Mouse (Mus musculus) WW6 (cell line): ENCODE results near the gene Ankfy1.
"Not testable (repeated sequence)": the region's sequence is repeated elsewhere in the genome, so short reads cannot be mapped to it uniquely, and the experiment has no call there.

ENCODE experiments used
- DNase-seq: peaks from one replicate; pipeline ENCODE4 v3.0.0-alpha.2; 2013; ENCODE audit warnings: low read depth, low spot score

The Ankfy1 gene

DNA sequence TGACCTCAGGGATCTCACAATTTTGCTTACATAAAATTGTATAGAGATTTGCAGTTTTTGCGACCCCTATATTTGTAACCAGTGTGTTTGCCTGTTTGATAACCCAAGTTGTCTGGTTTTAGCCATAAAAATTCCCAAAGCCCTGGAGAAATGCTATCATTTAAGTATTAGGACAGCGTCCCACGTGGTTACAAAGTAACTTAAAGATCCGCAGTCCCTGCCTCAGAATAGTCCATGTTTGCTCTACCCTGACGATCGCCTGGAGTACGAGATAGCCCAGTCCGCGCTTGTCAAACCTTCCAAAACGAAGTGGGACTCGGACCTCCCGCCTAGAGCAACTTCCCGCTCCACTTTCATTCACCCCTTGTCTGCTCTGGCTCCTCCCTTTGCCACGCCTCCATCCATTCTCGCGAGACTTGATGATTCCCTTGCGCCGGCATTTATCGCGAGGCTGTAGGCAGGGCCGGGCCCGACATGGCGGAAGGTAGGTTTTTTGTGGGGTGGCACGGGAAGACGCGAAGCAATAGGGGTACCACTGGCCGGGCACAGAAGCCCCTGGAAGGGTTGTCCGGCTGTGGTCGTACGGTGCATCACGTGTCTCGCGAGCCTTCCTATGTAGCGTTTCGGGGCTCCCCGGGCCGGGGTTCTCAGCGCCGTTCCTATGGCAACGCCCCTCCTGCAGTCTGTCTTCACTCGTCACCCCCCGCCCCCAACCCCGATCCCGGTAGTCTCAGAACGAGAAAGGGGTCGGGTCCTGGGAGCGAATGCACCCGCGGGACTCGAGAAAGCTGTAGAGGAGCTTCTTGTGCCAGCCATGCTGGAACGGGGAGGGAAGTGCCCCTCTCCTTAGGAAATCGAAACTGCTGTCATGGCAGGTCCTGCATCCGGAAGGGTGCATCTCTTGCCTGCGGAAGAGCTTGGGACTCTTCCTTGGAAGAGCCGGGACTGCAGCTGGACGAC, at the start of gene Ankfy1:
Ankfy1 (plus strand) TSS at position 456 of the 960 bp plus-strand sequence.
- peak; percentile 93 for DNase-seq

DNA sequence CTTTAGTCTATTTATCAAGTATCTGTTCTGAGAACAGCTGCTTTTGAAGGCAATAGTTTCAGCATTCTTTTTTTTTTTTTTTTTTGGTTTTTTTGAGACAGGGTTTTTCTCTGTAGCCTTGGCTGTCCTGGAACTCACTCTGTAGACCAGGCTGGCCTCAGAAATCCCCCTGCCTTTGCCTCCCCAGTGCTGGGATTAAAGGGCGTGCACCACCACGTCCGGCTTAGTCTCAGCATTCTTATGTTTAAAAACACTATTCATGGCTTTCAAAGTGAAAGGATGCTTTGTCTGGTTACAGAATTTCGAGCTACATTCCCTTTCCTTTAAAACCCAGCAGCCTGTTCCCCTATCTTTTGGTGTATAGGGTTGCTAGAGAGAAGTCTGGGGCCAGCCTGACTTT, 47.1 kb upstream of the Ankfy1 start:
- no peak for DNase-seq

DNA sequence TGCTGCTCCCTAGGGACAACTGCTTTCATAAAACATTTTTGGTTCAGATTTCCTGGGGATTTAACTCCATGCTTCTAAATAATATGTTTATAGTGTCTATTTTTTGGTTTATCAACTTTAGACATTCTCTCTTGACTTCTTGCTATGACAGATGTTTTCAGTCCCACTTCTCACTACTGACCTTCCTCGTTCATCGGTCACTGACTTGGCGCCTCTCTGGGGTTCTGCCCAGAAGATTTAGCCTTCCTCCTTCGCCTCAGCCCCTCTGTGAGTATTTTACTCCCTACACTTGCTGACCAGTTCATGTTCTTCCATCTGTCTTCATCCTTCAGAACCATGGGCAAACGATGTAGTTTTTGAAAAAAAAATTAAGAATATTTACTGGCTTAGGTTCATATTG, 44.4 kb upstream of the Ankfy1 start:
- DNase-seq, result no peak

DNA sequence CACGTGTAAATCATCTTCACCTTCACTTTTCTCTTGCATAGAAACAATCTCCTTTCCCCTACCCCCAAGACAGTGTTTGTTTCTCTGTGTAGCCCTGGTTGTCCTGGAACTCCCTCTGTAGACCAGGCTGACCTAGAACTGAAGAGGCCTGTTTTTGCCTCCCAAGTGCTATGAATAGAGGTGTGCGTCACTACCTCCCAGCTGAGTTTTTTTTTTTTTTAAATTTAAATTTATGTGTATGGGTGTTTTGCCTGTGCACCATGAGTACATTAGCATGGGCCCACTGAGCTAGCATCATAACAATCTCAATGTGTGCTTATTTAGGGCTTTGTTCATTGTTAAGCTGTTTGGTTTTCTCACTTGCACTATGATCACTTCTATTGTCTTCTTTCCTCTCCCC, 39.5 kb upstream of the Ankfy1 start:
- no peak for DNase-seq

DNA sequence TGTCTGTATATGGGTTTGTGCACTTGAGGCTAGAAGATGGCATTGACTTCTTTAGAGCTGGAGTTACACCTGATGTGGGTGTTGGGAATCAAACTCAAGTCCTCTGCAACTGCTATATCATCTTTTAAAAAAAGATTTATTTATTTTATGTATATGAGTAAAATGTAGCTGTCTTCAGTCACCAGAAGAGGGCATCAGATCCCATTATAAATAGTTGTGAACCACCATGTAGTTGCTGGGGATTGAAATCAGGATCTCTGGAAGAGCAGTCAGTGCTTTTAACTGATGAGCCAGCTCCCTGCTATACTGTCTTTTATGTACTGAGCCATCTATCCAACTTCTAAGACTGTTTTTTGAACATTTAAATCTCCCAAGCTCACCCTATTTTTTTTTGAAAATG, 29.9 kb upstream of the Ankfy1 start:
- no peak for DNase-seq

DNA sequence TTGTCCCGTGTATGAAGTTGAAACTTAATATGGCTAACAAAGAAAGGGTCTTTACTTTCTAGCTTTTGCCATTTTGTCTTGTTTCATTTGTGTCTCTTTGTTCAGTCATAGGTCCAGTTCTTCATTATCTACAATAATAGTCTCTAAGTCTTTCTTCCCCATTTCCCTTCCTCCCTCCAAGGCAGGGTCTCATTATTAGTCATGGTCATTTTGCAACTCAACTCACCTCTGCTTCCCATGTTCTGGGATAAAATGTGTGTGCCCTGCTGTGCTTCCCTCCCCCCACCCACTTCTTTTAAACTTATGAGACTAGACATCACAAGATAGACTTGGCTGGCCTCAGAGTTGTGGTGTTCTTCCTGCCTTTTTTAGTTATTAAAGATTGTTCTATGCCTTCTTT, 29.4 kb upstream of the Ankfy1 start:
- DNase-seq, result no peak

DNA sequence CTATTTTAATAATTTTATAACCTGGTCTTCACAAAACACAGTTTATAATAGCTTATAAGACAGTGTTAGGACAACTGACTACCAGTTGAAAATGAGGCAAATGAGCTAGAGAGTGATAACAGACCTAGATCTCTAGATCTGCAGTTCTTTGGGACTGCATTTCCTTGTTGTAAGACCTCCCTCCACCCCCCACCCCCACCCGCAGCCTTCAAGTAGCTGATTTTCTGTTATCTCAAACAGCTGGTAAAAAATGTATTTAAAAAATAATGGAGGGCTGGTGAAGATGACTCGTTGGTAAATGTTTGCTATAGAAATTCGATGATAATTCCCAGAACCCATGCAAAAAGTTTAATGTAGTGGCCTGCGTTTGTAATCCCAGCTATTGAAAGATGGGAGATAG, 25.2 kb upstream of the Ankfy1 start:
- no peak for DNase-seq

DNA sequence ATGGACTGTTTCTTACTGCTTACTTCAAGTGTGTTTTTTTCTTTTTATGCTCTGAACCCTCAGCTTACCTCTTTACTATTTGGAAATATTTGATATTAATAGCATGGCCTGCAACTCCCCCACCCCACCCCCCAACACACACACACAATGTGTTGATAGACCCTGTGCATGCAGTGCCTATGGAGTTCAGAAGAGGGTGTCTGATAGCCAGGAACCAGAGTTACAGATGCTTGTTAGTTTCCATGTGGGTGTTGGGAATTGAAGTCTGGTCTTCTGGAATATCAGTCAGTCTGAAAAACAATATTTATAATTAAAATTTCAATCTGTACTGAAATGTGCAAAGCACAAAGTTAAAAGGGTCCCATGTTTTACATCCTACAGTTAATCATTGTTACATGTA, 19.2 kb upstream of the Ankfy1 start:
- no peak for DNase-seq

DNA sequence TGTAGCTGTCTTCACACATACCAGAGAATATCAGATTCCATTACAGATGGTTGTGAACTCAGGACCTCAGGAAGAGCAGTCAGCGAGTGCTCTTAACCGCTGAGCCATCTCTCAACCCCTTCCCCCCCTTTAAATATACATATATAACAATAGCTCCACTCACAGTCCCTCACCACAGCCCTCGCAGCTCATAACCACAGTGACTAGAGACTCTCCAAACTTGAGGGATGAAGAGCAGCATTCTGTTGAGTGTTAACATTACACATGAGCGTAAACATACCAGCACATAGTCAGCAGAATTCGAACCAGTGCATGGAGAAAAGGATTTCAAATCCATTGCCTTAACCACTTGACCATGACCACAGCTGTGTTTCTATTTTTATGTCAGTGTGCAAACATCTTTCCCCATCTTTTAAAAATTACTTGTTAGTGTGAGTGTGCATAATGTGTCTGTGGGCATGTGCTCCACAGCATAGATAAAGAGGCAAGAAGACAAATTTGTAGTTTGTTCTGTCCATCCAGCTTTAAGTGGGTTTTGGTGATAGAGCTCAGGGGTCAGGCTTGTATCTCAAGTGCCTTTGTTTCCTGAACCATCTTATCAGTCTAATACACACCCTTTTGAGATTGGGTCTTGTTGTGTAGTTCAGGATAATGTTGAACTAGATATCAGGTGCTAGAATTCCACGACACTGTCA, 18.4 kb upstream of the Ankfy1 start:
- no peak for DNase-seq

DNA sequence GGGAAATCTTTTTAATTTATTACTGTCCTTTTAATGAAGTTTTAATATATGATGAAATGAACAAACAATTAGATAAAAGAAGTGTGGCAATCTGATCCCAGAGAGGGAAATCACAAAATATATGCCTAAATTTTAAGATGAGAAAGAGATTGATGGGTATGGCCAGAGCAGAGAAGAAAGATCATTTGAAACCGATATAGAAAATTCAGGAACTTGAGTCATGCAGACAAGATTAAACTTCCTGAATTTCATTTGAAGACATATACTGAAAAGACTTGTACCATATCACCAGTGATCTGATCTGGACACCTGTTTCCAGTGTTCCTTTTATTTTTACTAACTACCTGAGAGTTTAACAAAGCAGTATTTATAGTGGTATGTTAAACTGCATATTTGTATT, 17.4 kb upstream of the Ankfy1 start:
- DNase-seq, result no peak

DNA sequence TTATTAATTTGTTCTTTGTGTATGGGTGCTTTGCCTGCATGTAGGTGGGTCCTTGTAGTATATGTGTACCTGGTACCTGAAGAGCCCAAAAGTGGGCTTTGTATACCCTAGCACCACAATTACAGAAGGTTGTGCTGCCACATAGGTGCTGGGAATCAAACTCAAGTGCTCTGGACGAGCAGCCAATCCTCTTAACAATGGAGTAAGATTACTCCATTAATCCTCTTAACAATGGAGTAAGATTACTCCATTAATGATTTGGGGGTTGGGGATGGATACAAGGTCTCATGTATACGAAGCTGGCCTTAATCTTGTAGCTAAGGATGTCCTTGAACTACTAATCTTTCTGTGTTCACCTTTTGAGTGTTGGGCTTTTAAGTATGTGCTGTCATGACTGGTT, 14.5 kb upstream of the Ankfy1 start:
- DNase-seq, result peak; percentile 24

DNA sequence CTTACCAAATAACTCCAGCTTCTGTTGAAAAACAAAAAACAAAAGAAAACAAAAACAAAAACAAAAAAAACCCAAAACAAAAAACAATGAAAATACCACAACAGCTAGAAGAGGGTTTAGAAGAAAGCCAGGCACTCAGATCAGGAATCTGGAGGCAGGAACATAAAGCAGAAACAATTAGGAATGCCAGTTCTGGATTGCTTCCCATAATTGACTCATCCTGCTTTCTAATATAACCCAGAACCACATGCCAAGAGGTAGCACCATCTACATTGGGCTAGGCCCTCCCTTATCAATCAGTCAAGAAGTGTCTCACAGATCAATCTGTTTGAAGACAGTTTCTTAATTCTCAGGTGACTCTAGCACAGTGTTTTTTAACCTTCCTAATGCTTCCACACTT, 9.1 kb upstream of the Ankfy1 start:
- no peak for DNase-seq

DNA sequence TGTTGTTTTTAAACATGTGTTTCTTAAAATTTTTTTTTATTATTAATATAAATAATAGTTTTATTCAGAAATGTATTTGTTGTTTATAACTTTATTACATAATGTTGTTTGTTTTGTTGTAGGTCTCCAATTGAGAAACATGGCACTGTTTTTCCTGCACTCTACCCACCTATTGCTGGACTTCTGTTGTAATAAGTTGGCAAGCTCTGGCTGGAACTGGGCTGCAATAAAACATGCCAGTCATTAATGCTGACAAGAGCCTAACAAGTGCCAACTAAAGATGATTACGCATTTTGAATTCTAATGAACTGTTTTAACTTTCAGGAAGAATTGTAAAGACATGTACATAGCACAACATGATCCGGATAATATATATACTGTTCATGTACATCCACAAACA, 6.4 kb upstream of the Ankfy1 start:
- DNase-seq, result no peak

DNA sequence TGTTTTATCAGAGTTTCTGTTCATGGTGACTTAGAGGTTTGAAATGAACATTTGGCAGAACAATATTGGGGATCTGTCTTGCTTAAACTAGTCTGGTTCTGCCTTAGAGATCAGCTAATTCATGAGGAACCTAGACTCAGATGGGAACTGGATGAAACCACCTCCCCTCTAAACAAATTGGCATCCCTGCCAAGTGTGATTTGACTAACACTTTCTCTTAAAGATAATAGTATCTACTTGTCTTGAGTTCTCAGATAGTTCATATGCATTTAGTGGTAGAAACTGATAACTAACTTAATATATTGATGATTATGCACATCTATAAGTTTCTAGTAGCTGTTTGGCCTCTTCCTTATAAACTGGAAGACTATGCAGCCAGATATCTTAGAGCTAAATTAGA, 3.1 kb upstream of the Ankfy1 start:
- no peak for DNase-seq

DNA sequence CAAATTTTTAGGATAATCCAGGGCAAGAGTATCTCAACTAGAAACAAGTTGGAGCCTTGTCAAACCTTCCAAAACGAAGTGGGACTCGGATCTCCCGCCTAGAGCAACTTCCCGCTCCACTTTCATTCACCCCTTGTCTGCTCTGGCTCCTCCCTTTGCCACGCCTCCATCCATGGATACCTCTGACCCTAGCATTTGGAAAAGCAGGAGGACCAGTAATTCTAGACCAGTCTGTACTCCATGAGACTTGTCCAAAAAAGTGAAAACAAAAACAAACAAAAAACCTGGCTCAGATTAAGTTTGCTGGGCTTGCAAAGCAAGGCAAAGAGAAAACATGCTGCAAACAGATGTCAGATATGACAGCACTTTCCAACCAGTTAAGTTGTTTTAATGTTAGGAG, 1.6 kb upstream of the Ankfy1 start:
- no peak for DNase-seq

DNA sequence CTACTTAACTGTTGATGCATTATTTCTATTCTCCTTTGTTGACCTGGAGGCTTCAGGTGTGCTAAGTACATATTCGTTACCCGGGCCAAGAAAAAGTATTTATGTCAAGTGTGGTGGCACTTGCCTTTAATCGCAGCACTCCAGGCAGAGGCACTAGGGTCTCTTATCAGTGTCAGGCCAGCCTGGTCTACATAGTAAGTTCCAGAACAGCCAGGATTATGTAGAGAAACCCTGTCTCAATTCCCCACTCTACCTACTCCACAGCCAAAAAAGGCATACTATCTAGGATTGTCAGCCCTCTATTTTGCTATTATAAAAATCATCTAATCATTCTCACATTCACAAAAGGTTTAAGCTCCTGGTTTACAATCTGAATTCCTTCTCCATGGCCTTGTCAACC, 691 bp upstream of the Ankfy1 start:
- no peak for DNase-seq

DNA sequence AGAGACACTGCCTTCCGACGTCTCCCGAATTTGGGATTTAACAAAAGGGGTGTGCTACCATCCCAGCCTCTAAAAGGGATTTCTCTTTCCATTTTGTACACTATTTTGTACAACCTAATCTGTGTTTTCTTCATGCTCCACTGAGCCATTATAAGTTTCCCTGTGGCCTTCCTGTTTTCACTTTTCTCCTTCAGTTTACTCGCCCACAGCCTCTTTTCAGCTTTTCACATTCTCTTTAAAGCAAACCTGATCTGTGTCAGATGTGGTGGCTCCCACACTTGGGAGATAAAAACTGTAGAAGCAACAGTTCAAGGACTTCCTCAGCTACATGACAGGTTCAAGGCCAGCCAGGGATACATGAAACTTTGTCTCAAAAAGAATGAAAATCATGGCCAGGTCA, 2.5 kb downstream of the Ankfy1 start:
- DNase-seq, result no peak

DNA sequence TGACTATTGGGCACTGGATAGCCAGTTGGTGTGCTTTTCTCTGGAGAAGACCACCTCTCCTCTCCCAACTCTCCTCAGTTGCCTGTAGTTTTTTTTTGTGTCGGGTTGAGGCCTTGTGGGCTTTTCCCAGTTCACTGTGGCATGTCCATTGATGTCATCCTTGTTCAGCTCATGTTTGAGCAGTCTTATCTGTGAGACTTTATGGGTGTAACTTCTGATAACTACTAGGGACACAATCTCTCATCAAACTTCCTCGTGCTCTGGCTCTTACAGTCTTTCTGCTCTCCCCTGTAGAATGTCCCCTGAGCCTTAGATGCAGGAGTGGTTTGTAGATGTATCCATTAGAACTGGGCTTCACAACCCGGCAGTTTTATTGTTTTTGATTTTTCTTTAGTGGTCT, 5.2 kb downstream of the Ankfy1 start:
- no peak for DNase-seq

DNA sequence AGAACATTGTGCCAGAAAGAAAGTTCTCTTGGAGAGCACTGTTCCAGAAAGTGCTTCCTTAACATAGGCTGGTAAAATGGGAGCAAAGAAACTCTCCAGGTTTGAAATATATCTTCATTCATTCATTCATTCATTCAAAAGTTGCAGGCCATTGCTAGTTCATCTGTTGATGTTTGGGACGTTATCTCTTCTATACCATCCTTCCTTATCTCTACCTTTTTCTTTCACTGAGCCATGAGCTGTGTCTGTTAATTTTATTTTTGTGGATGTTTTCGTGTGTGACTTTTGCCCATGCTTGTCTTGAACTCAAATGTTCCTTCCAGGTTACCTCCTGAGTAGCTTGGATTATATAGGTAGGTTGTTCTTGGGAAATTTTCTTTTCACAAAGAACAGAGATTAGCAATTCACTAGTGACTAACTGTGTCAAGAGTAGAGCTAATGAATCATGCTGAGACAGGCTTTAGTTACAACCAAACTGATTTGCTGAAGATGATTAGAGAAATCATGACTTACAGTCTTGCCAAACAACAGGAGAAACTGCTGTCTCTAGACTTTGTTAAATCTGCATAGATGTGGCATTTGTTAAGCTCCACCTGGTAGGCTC, 6.7 kb downstream of the Ankfy1 start:
- DNase-seq, result no peak

DNA sequence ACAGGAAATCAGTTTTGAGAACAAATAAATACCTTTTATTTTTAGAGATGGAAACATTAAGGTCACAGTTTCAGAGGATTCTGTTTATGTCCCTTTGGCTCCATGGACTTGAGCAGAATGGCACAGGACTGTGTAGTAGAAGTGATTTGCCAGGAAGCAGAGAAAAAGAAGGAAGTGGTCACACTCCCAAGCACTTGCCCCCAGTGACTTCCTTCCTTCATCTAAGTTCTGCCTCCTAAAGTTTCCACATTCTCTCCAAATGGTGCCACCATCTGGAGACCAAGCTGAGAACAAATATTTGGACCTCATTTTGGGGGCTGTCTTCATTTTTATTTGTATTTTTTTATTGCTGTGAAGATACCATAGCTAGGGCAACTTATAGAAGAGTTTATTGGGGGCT, 7.5 kb downstream of the Ankfy1 start:
- DNase-seq, result no peak

DNA sequence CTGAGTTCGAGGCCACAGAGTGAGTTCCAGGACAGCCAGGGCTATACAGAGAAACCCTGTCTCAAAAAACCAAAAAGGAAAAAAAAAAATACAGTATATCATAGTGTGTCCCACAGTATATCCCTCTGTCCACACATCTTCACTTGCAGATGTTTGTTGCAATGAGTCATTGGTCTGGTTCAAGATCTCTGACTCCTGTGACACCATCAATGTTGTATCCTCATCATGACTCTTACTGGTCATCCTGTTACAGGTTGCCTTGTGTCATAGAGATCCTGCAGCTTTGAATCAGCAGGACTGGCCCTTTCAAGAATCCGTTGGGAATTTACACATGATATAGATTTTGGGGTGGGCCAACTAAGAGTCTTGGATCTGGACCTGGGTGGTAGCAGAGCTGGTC, 15.3 kb downstream of the Ankfy1 start:
- not testable (repeated sequence) for DNase-seq

DNA sequence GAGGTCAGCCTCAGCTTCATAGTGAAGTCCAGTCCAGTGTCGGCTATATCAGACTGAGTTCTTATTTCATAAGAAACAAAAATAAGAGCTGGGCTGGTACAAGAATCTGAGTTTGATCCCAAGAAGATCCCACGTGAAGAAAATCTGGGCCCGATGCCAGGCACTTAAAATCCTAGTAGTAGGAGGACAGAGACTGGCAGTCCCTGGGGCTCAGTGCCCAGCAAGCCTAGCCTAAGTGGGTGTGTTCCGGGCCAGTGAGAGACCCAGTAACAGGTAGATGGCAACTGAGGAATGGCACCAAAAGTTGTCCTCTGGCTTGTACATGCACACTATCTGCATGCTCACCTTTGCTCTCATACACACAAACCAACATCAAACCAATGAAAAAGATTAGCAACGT, 22.9 kb downstream of the Ankfy1 start:
- no peak for DNase-seq

DNA sequence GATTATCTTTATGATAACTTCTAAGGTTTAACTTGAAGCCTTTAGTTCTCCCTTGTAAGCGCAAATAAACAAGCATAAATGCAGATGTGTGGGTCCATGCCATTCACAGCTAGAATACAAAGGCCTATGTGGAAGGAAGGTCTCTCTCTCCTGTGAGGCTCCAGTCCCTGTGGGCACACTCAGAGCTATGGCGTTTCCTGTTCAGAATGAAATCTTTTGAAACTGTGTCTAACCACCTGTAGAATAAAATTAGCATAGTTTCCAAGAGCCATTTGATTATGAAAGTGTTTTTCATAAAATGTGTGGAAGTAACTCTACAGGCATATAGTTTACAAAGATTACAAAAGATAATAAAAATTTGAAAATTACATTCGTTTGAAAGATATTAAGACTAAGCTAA, 28.4 kb downstream of the Ankfy1 start:
- no peak for DNase-seq
